Mouse (Mus musculus) megakaryocyte-erythroid progenitor cell, adult 5 weeks (primary cell): ENCODE measurements around the gene Gm8281. TPM values are rescaled to one million over a fixed set of nuclear protein-coding genes. Genes with fewer than 3 reads are reported as not detected.

Experiments
- polyA plus RNA-seq: library from polyadenylated mRNA; stranded (reverse); fragments of >175 nt; gene quantifications from 2 replicates; pipeline ENCODE4 v1.2.3, GENCODE M21; 2012

The Gm8281 gene
- not detected in 2 replicates for polyA plus RNA-seq

GRCm38 (mm10) chr14:5070611-5071490 lies at the start of gene Gm8281:
Gene Gm8281, plus strand, starts transcription at chr14:5071040.

GRCm38 (mm10) chr14:5050329-5050728 lies 20.5 kb upstream of the Gm8281 start, which contains the start of gene 4930555G01Rik:
Gene 4930555G01Rik, plus strand, starts transcription at chr14:5050629.

DNA sequence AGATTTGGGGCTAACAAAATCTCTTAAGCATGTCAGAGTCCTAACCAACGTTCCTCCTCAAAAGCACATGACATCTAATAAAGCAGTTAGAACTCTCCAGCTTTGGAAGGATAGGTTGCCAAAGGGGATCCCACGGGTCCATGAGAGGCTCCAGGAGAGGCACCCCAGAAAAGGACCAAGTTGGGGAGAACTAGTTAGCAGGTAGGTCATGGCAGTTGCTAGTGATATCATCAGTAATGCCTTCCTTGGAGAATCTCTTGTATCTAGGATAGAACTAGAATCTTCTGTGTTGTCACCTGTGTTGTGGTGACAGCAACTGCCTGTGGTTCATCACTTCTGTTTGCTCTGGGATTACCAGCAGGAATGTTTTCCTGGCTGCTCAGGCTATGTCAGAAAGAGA lies 60.4 kb downstream of the Gm8281 start, which contains the start of gene Gm8279:
TSS of gene Gm8279 (plus strand) at position 301 of the 400 bp plus-strand sequence.

Other genes starting within 250 kb of the Gm8281 start
- not detected in 2 replicates for gene Gm3269, start 232.9 kb upstream of the Gm8281 start, polyA plus RNA-seq
- not detected in 2 replicates for gene Gm3264, start 215.5 kb upstream of the Gm8281 start, polyA plus RNA-seq
- not detected in 2 replicates for gene Gm3278, start 178.6 kb upstream of the Gm8281 start, polyA plus RNA-seq
- gene Gm8297, start 87.1 kb upstream of the Gm8281 start, polyA plus RNA-seq, result not detected in 2 replicates
- gene Gm3298, start 55.1 kb upstream of the Gm8281 start, polyA plus RNA-seq, result not detected in 2 replicates
- gene 4930555G01Rik, start 20.4 kb upstream of the Gm8281 start, polyA plus RNA-seq, result not detected in 2 replicates
- not detected in 2 replicates for gene Gm8279, start 60.5 kb downstream of the Gm8281 start, polyA plus RNA-seq
- gene Gm3317, start 93.5 kb downstream of the Gm8281 start, polyA plus RNA-seq, result not detected in 2 replicates
- gene Gm8271, start 114.8 kb downstream of the Gm8281 start, polyA plus RNA-seq, result not detected in 2 replicates
- gene Gm3526, start 189.5 kb downstream of the Gm8281 start, polyA plus RNA-seq, result not detected in 2 replicates